Mouse (Mus musculus) midbrain, embryonic 14.5 days (tissue): ENCODE results near the gene Cd59b. TPM values are rescaled to one million over a fixed set of nuclear protein-coding genes. Genes with fewer than 3 reads are reported as not detected.

Experiments
- polyA plus RNA-seq: library from polyadenylated mRNA; unstranded; fragments of >200 nt; fragmentation: Nextera tagmentation; extraction: Ambion mirVana; gene quantifications from 2 replicates; pipeline ENCODE4 v1.2.1, GENCODE M21; 2014

Gene Cd59b
- polyA plus RNA-seq, 1 experiment from 2014 or later, result 0.75 TPM

Other genes with a start within 250 kb of the Cd59b start
- gene Lmo2, start 111.9 kb upstream of the Cd59b start, polyA plus RNA-seq, result 25.8 and 31.6 TPM in 2 replicates
- 69.7 and 75.6 TPM in 2 replicates for gene Fbxo3, start 42.1 kb upstream of the Cd59b start, polyA plus RNA-seq
- 2.6 and 2.7 TPM in 2 replicates for gene 4931422A03Rik, start 41.5 kb upstream of the Cd59b start, polyA plus RNA-seq
- not detected in 2 replicates for gene Gm10912, start 4.0 kb upstream of the Cd59b start, polyA plus RNA-seq
- gene Gm10799, start 1.3 kb upstream of the Cd59b start, polyA plus RNA-seq, result not detected in 2 replicates
- 9.8 and 11.2 TPM in 2 replicates for gene Cd59a, start 26.0 kb downstream of the Cd59b start, polyA plus RNA-seq
- not detected in 2 replicates for gene A930018P22Rik, start 52.9 kb downstream of the Cd59b start, polyA plus RNA-seq